Mouse (Mus musculus) ES-Bruce4 (cell line): ENCODE results near the gene Nmur2.

Experiments used
- CTCF ChIP-seq: IDR thresholded peaks from one replicate; pipeline ENCODE4 v1.8.1; 2011; ENCODE audit warnings: low read depth, low read length
- EP300 ChIP-seq: IDR thresholded peaks from 2 replicates; pipeline ENCODE4 v1.6.1; 2011; ENCODE audit warnings: low read depth, low read length; ENCODE audit not compliant: insufficient read depth
- POLR2A ChIP-seq: IDR thresholded peaks from one replicate; pipeline ENCODE4 v1.8.1; 2011; ENCODE audit warnings: low read length; ENCODE audit not compliant: insufficient read depth

DNA sequence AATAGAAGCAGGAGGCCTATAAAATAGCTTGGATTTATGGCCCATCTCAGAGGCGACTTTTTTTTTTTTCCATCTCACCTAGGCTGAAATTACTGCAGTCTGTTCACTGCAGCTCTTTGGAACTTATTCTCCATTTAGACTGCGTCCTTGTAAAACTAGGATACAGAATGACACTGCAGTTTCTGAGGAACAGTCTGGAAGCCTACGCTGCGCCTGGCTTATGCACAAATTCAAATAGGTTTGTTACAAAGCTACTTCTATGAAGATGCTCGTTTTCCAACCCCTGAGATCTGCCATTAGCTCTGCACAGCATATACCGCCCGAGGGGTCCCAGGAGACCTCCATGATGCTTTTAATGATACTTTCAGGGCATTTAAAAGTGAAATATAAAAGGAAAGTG, 31.3 kb upstream of the Nmur2 start:
- TF ChIP-seq CTCF (no peak), EP300 (no peak), POLR2A (no peak)
